Mouse (Mus musculus) adrenal gland, postnatal 0 days (tissue): Measurements from ENCODE around the gene Klra3. TPM values are rescaled to one million over a fixed set of nuclear protein-coding genes. Genes with fewer than 3 reads are reported as not detected.

Experiments
- polyA plus RNA-seq: library from polyadenylated mRNA; unstranded; fragments of >200 nt; fragmentation: Nextera tagmentation; extraction: Ambion mirVana; gene quantifications from 2 replicates; pipeline ENCODE4 v1.2.1, GENCODE M21; 2015

Klra3 gene
- polyA plus RNA-seq: not detected in 2 replicates

GRCm38 (mm10) chr6:130337411-130337810 lies at the start of gene Klra3:
Gene Klra3, minus strand, starts transcription at chr6:130337574.

GRCm38 (mm10) chr6:130386750-130387149 lies 49.4 kb upstream of the Klra3 start, which contains the start of gene Klra1:
Gene Klra1, minus strand, starts transcription at chr6:130386874.

GRCm38 (mm10) chr6:130281828-130282227 lies 55.5 kb downstream of the Klra3 start, which contains the start of gene Klra10:
Gene Klra10, minus strand, starts transcription at chr6:130281928.

Other genes starting within 250 kb of the Klra3 start
- gene Klra8, start 207.7 kb downstream of the Klra3 start, polyA plus RNA-seq: not detected in 2 replicates
- gene Klra9, start 144.5 kb downstream of the Klra3 start, polyA plus RNA-seq: not detected in 2 replicates
- not detected in 2 replicates for gene Klra7, start 104.3 kb downstream of the Klra3 start, polyA plus RNA-seq
- gene Klra10, start 55.6 kb downstream of the Klra3 start, polyA plus RNA-seq: not detected in 2 replicates
- gene Klra1, start 49.3 kb upstream of the Klra3 start, polyA plus RNA-seq: not detected in 2 replicates